Mouse (Mus musculus) lung, adult 2 months (tissue): ENCODE results near the gene Olfr11. TPM values are rescaled to one million over a fixed set of nuclear protein-coding genes. Genes with fewer than 3 reads are reported as not detected.

Experiments used
- DNase-seq: peaks from one replicate; pipeline ENCODE4 v3.0.0; 2022
- H3K4me1 ChIP-seq: fragments of 200-500 bp; 2 replicates; pipeline ENCODE4 v1.6.1; 2011; ENCODE audit warnings: low read length; ENCODE audit not compliant: control insufficient read depth, insufficient read depth
- H3K4me3 ChIP-seq: fragments of 200-500 bp; replicated peaks from 2 replicates; pipeline ENCODE3; 2011; ENCODE audit warnings: low read depth, mild to moderate bottlenecking, control low read depth, low read length; ENCODE audit errors: extremely low read depth
- CTCF ChIP-seq: fragments of 200-500 bp; IDR thresholded peaks from 2 replicates; pipeline ENCODE4 v1.5.1; 2011; ENCODE audit warnings: mild to moderate bottlenecking, low read length, control low read depth; ENCODE audit not compliant: insufficient read depth
- POLR2A ChIP-seq: fragments of 200-500 bp; IDR thresholded peaks from 2 replicates; pipeline ENCODE4 v1.6.1; 2011; ENCODE audit warnings: low read depth, mild to moderate bottlenecking, control low read depth, low read length, borderline replicate concordance; ENCODE audit errors: extremely low read depth
- WGBS: fragments of 180-500 bp; shearing (Covaris S2); methylation state at CpG from one replicate; pipeline ENCODE4 v1.1.7; 2018; 5-methylcytosine and 5-hydroxymethylcytosine counted together
- polyA plus RNA-seq: library from polyadenylated mRNA; depleted of rRNA; stranded (reverse); fragments of >200 nt; gene quantifications from 2 replicates; pipeline ENCODE4 v1.2.3, GENCODE M21; 2012; rRNA removed

Gene Olfr11
- not detected in 2 replicates for polyA plus RNA-seq

- Histone ChIP-seq H3K4me1 (no peaks in the 10 kb centered on the region), H3K4me3 (no peak within 1 kb of the TSS)
- DNase-seq, result no peak
- WGBS, result 82% methylated on average over 2 of the region's 2 CpGs
- TF ChIP-seq CTCF (no peak), POLR2A (no peak)
Observed at GRCm38 (mm10) chr13:21642418-21642817, at the start of gene Olfr11. Gene Olfr11 (minus strand): TSS chr13:21642518.

- Histone ChIP-seq H3K4me1 (no peaks in the 10 kb centered on the region), H3K4me3 (no peak within 1 kb of the TSS)
- DNase-seq, result no peak
- no peak for TF ChIP-seq CTCF
- no peak for TF ChIP-seq POLR2A
- WGBS, result 80% methylated on average over 2 of the region's 2 CpGs
Observed at GRCm38 (mm10) chr13:21677305-21677704, 35.0 kb upstream of the Olfr11 start, which contains the start of gene Olfr1360. Gene Olfr1360 (minus strand): TSS chr13:21677405.

DNA sequence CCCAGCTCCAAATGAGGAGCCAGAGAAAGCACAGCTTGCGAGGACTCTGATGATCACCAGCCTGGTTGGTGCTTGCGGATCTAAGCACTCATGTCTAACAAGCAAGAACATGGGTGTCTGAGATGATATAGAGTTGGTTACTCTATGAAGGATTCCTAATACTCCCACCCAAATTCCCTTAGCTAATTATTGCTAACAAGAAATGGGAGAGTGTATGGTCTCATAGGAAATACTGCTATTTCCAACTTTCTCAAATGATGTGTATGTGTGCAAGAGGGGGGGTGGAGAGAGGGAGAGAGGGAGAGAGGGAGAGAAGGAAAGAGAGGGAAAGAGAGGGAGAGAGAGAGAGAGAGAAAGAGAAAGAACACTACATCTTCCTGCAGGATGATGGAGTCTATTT lies 21.0 kb upstream of the Olfr11 start, which contains the start of gene Olfr1361:
Gene Olfr1361, minus strand, starts transcription at position 101 of the 400 bp plus-strand sequence.
- WGBS, result 74% methylated on average over 2 of the region's 2 CpGs
- Histone ChIP-seq H3K4me3 (no peak within 1 kb of the TSS), H3K4me1 (no peaks in the 10 kb centered on the region)
- DNase-seq, result no peak
- no peak for TF ChIP-seq POLR2A
- no peak for TF ChIP-seq CTCF

GRCm38 (mm10) chr13:21613922-21614321 lies 28.4 kb downstream of the Olfr11 start, which contains the start of gene Olfr1362:
Gene Olfr1362 (minus strand): TSS chr13:21614022.
- Histone ChIP-seq H3K4me1 (no peaks in the 10 kb centered on the region), H3K4me3 (no peak within 1 kb of the TSS)
- TF ChIP-seq POLR2A (no peak), CTCF (no peak)
- DNase-seq, result no peak

- no peaks in the 10 kb centered on the region for H3K4me1 ChIP-seq
- no peak overlapping the region for H3K4me3 ChIP-seq
- no peak for TF ChIP-seq POLR2A
- no peak for DNase-seq
- 62% methylated on average over 2 of the region's 2 CpGs for WGBS
Observed at GRCm38 (mm10) chr13:21591618-21592017, 50.7 kb downstream of the Olfr11 start.

Other genes with a start within 250 kb of the Olfr11 start
- gene Zkscan3, start 239.8 kb downstream of the Olfr11 start, polyA plus RNA-seq, result 18.2 and 18.7 TPM in 2 replicates
- gene Pgbd1, start 201.5 kb downstream of the Olfr11 start, polyA plus RNA-seq, result 0.31 and 0.73 TPM in 2 replicates
- gene Zscan26, start 188.8 kb downstream of the Olfr11 start, polyA plus RNA-seq, result 12.9 and 21.4 TPM in 2 replicates
- gene Nkapl, start 174.0 kb downstream of the Olfr11 start, polyA plus RNA-seq, result 0.82 and 0.89 TPM in 2 replicates
- 1.2 and 1.7 TPM in 2 replicates for gene Zkscan4, start 163.6 kb downstream of the Olfr11 start, polyA plus RNA-seq
- not detected in 2 replicates for gene Gm10065, start 163.1 kb downstream of the Olfr11 start, polyA plus RNA-seq
- 0.06 TPM in 2 replicates for gene AK157302, start 147.3 kb downstream of the Olfr11 start, polyA plus RNA-seq
- 3.0 and 5.0 TPM in 2 replicates for gene Gm11273, start 141.1 kb downstream of the Olfr11 start, polyA plus RNA-seq
- 2.5 and 4.7 TPM in 2 replicates for gene Zkscan8, start 111.4 kb downstream of the Olfr11 start, polyA plus RNA-seq
- gene Olfr1366, start 99.7 kb downstream of the Olfr11 start, polyA plus RNA-seq, result not detected in 2 replicates
- not detected in 2 replicates for gene Olfr1535, start 82.6 kb downstream of the Olfr11 start, polyA plus RNA-seq
- gene Olfr1364, start 60.8 kb downstream of the Olfr11 start, polyA plus RNA-seq, result not detected in 2 replicates
- gene Olfr1362, start 28.5 kb downstream of the Olfr11 start, polyA plus RNA-seq, result not detected in 2 replicates
- gene Olfr1361, start 20.9 kb upstream of the Olfr11 start, polyA plus RNA-seq, result not detected in 2 replicates
- not detected in 2 replicates for gene Olfr1360, start 34.9 kb upstream of the Olfr11 start, polyA plus RNA-seq
- gene Olfr1359, start 55.6 kb upstream of the Olfr11 start, polyA plus RNA-seq, result not detected in 2 replicates
- gene Hist1h2bl, start 73.6 kb upstream of the Olfr11 start, polyA plus RNA-seq, result 0.72 and 1.6 TPM in 2 replicates
- 5.8 and 6.7 TPM in 2 replicates for gene Hist1h2ai, start 73.9 kb upstream of the Olfr11 start, polyA plus RNA-seq
- 8.2 and 8.6 TPM in 2 replicates for gene Hist1h3h, start 75.1 kb upstream of the Olfr11 start, polyA plus RNA-seq
- 0.70 TPM in 1 of 2 replicates, not detected in the other for gene Hist1h2bm, start 79.5 kb upstream of the Olfr11 start, polyA plus RNA-seq
- 1.3 and 1.4 TPM in 2 replicates for gene Hist1h4j, start 92.5 kb upstream of the Olfr11 start, polyA plus RNA-seq
- gene Hist1h4k, start 108.0 kb upstream of the Olfr11 start, polyA plus RNA-seq, result 5.6 and 9.7 TPM in 2 replicates
- gene Hist1h2ak, start 111.3 kb upstream of the Olfr11 start, polyA plus RNA-seq, result 3.2 and 3.8 TPM in 2 replicates
- 2.4 and 4.2 TPM in 2 replicates for gene Hist1h2bn, start 111.6 kb upstream of the Olfr11 start, polyA plus RNA-seq
- gene Hist1h1b, start 138.1 kb upstream of the Olfr11 start, polyA plus RNA-seq, result 0.41 and 0.57 TPM in 2 replicates
- 3.3 and 8.0 TPM in 2 replicates for gene Hist1h3i, start 140.9 kb upstream of the Olfr11 start, polyA plus RNA-seq
- 1.1 and 1.4 TPM in 2 replicates for gene Hist1h2an, start 144.7 kb upstream of the Olfr11 start, polyA plus RNA-seq
- gene Hist1h2bp, start 144.9 kb upstream of the Olfr11 start, polyA plus RNA-seq, result not detected in 2 replicates
- 4.7 and 5.0 TPM in 2 replicates for gene Hist1h2bq, start 167.7 kb upstream of the Olfr11 start, polyA plus RNA-seq
- gene Hist1h2ao, start 167.9 kb upstream of the Olfr11 start, polyA plus RNA-seq, result not detected in 2 replicates
- 3.1 TPM in 1 of 2 replicates, not detected in the other for gene Hist1h4m, start 169.2 kb upstream of the Olfr11 start, polyA plus RNA-seq
- gene Hist1h4n, start 189.7 kb upstream of the Olfr11 start, polyA plus RNA-seq, result 11.1 and 13.7 TPM in 2 replicates
- 59.2 and 67.3 TPM in 2 replicates for gene Hist1h2ap, start 191.0 kb upstream of the Olfr11 start, polyA plus RNA-seq
- 3.3 and 6.1 TPM in 2 replicates for gene Hist1h2br, start 191.2 kb upstream of the Olfr11 start, polyA plus RNA-seq